Comparison of ENCODE assay signal across 10 mouse cellular contexts in the genomic region with DNA sequence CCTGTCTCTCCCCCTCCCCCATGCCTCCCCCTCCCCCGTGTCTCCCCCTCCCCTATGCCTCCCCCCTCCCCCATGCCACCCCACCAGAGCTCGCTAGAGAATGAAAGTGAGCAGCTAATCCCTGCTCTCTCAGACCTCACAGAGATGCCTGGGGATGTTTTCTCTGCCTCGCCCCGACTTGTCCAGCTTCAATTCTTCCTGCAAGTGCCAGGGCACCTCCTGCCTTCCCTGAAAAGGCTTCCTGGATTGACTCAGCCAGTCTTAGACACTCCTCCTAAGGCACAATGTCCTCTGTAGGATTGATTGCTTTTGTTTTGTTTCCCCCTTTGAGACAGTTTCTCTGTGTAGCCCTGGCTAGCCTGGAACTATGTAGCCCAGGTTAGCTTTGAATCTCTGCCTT. TPM values are rescaled to one million over a fixed set of nuclear protein-coding genes. Genes with fewer than 3 reads are reported as not detected.
DNase-seq lines count a peak whose midpoint lies in the region; ATAC-seq and TF ChIP-seq lines count a peak whose summit lies in the region.
"Had no signal": no experiment of that assay in that cellular context is flagged by ENCODE, and none has a peak within 500 bp of the region (broad histone marks: within the 10 kb centered on the region; RNA-seq: fewer than 3 reads in every experiment).

A gene (minus strand): TSS at position 209 of the 400 bp plus-strand sequence.

- no peak for ATAC-seq in heart, embryonic 16.5 days (replicated peaks; ENCODE audit: extremely low read depth, insufficient read depth, low FRiP score)
- no peak for ATAC-seq in midbrain, embryonic 13.5 days
- no peak for ATAC-seq in midbrain, embryonic 15.5 days (replicated peaks)
- no peak for ATAC-seq in erythroid progenitor cell, adult 5-6 weeks (replicated peaks; ENCODE audit: low FRiP score, poor library complexity, severe bottlenecking)

- peaks cover 24% of the 10 kb centered on the region for H3K4me1 ChIP-seq in heart, embryonic 16.5 days (ENCODE audit: control insufficient read depth, insufficient read depth, low read length)
- peaks cover 29% of the 10 kb centered on the region for H3K4me1 ChIP-seq in midbrain, embryonic 13.5 days (replicated peaks)
- peaks cover 11% of the 10 kb centered on the region for H3K4me1 ChIP-seq in midbrain, embryonic 15.5 days
- H3K4me1 ChIP-seq in embryonic facial prominence, embryonic 10.5 days: peaks cover 48% of the 10 kb centered on the region
- peaks cover 20% of the 10 kb centered on the region for H3K4me1 ChIP-seq in small intestine, adult 2 months (ENCODE audit: control insufficient read depth, insufficient read depth, insufficient read length, low read length)

- DNase-seq in heart, adult 11 months: no peak
- DNase-seq in embryonic facial prominence, embryonic 10.5 days (ENCODE audit: low spot score): no peak
- DNase-seq in ovary, postnatal 10 days (ENCODE audit: low spot score): no peak
- DNase-seq: cerebellum, adult 9-11 months; gastrocnemius, adult 2 months had no signal

- no peak for TF ChIP-seq POLR2A in small intestine, adult 2 months (IDR thresholded peaks at IDR 0.05; ENCODE audit: low read depth, low read length)

- TF ChIP-seq CTCF in small intestine, adult 2 months (IDR thresholded peaks at IDR 0.05; ENCODE audit: extremely low read depth, insufficient read length, insufficient replicate concordance, low read depth, low read length): no peak

- no peak within 1 kb of the TSS for H3K9ac ChIP-seq in heart, embryonic 16.5 days (ENCODE audit: low read length)
- H3K9ac ChIP-seq in midbrain, embryonic 13.5 days (replicated peaks): 0 out of 2 replicates have a peak within 1 kb of the TSS, but pooled peaks have one; percentile 0
- H3K9ac ChIP-seq in midbrain, embryonic 15.5 days: no peak within 1 kb of the TSS

- peaks cover 2% of the 10 kb centered on the region for H3K27me3 ChIP-seq in heart, embryonic 16.5 days (ENCODE audit: control insufficient read depth, insufficient read depth, low read length)
- H3K27me3 ChIP-seq in midbrain, embryonic 13.5 days: no peaks in the 10 kb centered on the region; the same call in 1 of the 2 replicates
- H3K27me3 ChIP-seq in midbrain, embryonic 15.5 days (replicated peaks): no peaks in the 10 kb centered on the region
- peaks cover 3% of the 10 kb centered on the region; the same call in 1 of the 2 replicates for H3K27me3 ChIP-seq in embryonic facial prominence, embryonic 10.5 days (replicated peaks; ENCODE audit: low read depth, poor library complexity, severe bottlenecking)
- no peaks in the 10 kb centered on the region for H3K27me3 ChIP-seq in small intestine, adult 2 months (ENCODE audit: control insufficient read depth, insufficient read depth, low read length)

- H3K4me3 ChIP-seq in heart, embryonic 16.5 days (ENCODE audit: low read length): no peak within 1 kb of the TSS
- no peak within 1 kb of the TSS for H3K4me3 ChIP-seq in midbrain, embryonic 13.5 days (replicated peaks)
- no peak within 1 kb of the TSS for H3K4me3 ChIP-seq in midbrain, embryonic 15.5 days
- peak within 1 kb of the TSS; percentile 21; the same call in 1 of the 2 replicates for H3K4me3 ChIP-seq in embryonic facial prominence, embryonic 10.5 days
- no peak within 1 kb of the TSS for H3K4me3 ChIP-seq in small intestine, adult 2 months (ENCODE audit: low read depth, low read length)
- H3K4me3 ChIP-seq: gastrocnemius, adult 2 months had no signal

- no peaks in the 10 kb centered on the region for H3K9me3 ChIP-seq in heart, embryonic 16.5 days (replicated peaks; ENCODE audit: control insufficient read depth, low read length)
- no peaks in the 10 kb centered on the region for H3K9me3 ChIP-seq in midbrain, embryonic 13.5 days
- no peaks in the 10 kb centered on the region for H3K9me3 ChIP-seq in midbrain, embryonic 15.5 days
- H3K9me3 ChIP-seq in embryonic facial prominence, embryonic 10.5 days: no peaks in the 10 kb centered on the region

- no peaks in the 10 kb centered on the region for H3K36me3 ChIP-seq in heart, embryonic 16.5 days (ENCODE audit: control insufficient read depth, insufficient read depth)
- H3K36me3 ChIP-seq in midbrain, embryonic 13.5 days: no peaks in the 10 kb centered on the region
- no peaks in the 10 kb centered on the region for H3K36me3 ChIP-seq in midbrain, embryonic 15.5 days (replicated peaks)
- no peaks in the 10 kb centered on the region for H3K36me3 ChIP-seq in embryonic facial prominence, embryonic 10.5 days (replicated peaks)
- no peaks in the 10 kb centered on the region for H3K36me3 ChIP-seq in small intestine, adult 2 months (ENCODE audit: control insufficient read depth, insufficient read depth, low read length)

- 21% methylated on average over 2 of the region's 4 CpGs for WGBS in heart, embryonic 16.5 days
- 0% methylated on average over 3 of the region's 4 CpGs for WGBS in midbrain, embryonic 13.5 days
- 13% methylated on average over 2 of the region's 4 CpGs for WGBS in midbrain, embryonic 15.5 days
- 6% methylated on average over 3 of the region's 4 CpGs for WGBS in embryonic facial prominence, embryonic 10.5 days
- WGBS in small intestine, adult 2 months: 5% methylated on average over 3 of the region's 4 CpGs

- no peak within 1 kb of the TSS for H3K4me2 ChIP-seq in heart, embryonic 16.5 days (ENCODE audit: low read depth, low read length)
- no peak within 1 kb of the TSS for H3K4me2 ChIP-seq in midbrain, embryonic 13.5 days (replicated peaks)
- no peak within 1 kb of the TSS for H3K4me2 ChIP-seq in midbrain, embryonic 15.5 days

- peak within 1 kb of the TSS; percentile 20; the same call in 1 of the 2 replicates for H3K27ac ChIP-seq in heart, embryonic 16.5 days (ENCODE audit: low read length)
- no peak within 1 kb of the TSS; the same call in 1 of the 2 replicates for H3K27ac ChIP-seq in midbrain, embryonic 13.5 days
- H3K27ac ChIP-seq in midbrain, embryonic 15.5 days: no peak within 1 kb of the TSS
- peak within 1 kb of the TSS; percentile 35; the same call in 1 of the 2 replicates for H3K27ac ChIP-seq in embryonic facial prominence, embryonic 10.5 days (replicated peaks)
- no peak within 1 kb of the TSS for H3K27ac ChIP-seq in small intestine, adult 2 months (ENCODE audit: insufficient read depth, low read depth, low read length)
- H3K27ac ChIP-seq: gastrocnemius, adult 2 months had no signal

RNA-seq across cellular contexts. Expression of the gene that starts here (rescaled TPM):
- 2.2 and 2.3 TPM in 2 replicates for polyA plus RNA-seq in heart, embryonic 16.5 days (2015; fragmentation: Nextera tagmentation; extraction: Ambion mirVana)
- 5.1 and 5.4 TPM in 2 replicates for polyA plus RNA-seq in midbrain, embryonic 13.5 days (2015; fragmentation: Nextera tagmentation; extraction: Ambion mirVana)
- 9.4 and 9.7 TPM in 2 replicates for polyA plus RNA-seq in midbrain, embryonic 15.5 days (2015; fragmentation: Nextera tagmentation; extraction: Ambion mirVana)
- polyA plus RNA-seq in embryonic facial prominence, embryonic 10.5 days (2016; fragmentation: Nextera tagmentation; extraction: Ambion mirVana): 3.3 and 3.5 TPM in 2 replicates
- 102 and 267 TPM in 2 replicates for polyA plus RNA-seq in small intestine, adult 2 months (2012; rRNA removed)
- not detected in 2 replicates for total RNA-seq in erythroid progenitor cell, adult 5-6 weeks (2015; ENCODE audit: low replicate concordance)
- not detected in 2 replicates for total RNA-seq in erythroid progenitor cell, adult 5-6 weeks (2017; ENCODE audit: low replicate concordance)

Comparison
In these comparisons a context has a peak if more than half of its experiments do, and no peak if none do; other contexts are left out.
1. H3K27ac ChIP-seq: peak in heart, embryonic 16.5 days (single experiment) and embryonic facial prominence, embryonic 10.5 days (single experiment); none in midbrain, embryonic 13.5 days (single experiment), midbrain, embryonic 15.5 days (single experiment) and small intestine, adult 2 months (single experiment).